Comparison of ENCODE assay signal across 22 mouse cellular contexts in the genomic region with DNA sequence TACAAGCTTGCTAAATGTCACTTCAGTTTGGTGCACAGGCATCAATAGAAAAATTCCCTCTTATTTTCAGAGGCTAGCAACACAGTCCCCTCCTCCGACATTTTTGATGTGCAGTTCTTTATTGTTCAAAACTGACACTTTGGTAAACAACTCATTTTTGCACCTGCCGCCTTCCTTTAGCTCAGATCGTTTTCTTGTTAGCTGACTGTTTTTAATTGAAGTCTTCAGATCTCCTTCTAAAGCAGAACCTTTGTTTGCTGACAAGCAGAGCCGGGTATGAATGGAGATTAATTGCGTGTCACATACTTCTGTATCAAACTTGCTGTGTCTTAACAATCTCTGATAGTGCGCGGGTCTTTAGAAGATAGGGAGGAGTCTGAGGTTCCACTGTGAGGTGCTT. TPM values are rescaled to one million over a fixed set of nuclear protein-coding genes. Genes with fewer than 3 reads are reported as not detected.
A peak's percentile ranks its signal among the peaks of the same experiment; 100 is the strongest.
DNase-seq lines count a peak whose midpoint lies in the region; ATAC-seq lines count a peak whose summit lies in the region.
"Had no signal": no experiment of that assay in that cellular context is flagged by ENCODE, and none has a peak within 500 bp of the region (broad histone marks: within the 10 kb centered on the region; RNA-seq: fewer than 3 reads in every experiment).

No protein-coding gene starts in this region.

- H3K36me3 ChIP-seq in heart, embryonic 13.5 days = no peaks in the 10 kb centered on the region
- H3K36me3 ChIP-seq in midbrain, embryonic 11.5 days (ENCODE audit: control insufficient read depth, insufficient read depth, low read length) = no peaks in the 10 kb centered on the region
- H3K36me3 ChIP-seq in midbrain, embryonic 14.5 days (ENCODE audit: control insufficient read depth, insufficient read depth, low read length) = no peaks in the 10 kb centered on the region
- H3K36me3 ChIP-seq: embryonic facial prominence, embryonic 13.5 days; limb, embryonic 10.5 days; liver, embryonic 15.5 days; lung, embryonic 15.5 days had no signal

- no peak for DNase-seq in heart, adult 9 months (ENCODE audit: low spot score in 2 of 2)
- DNase-seq in midbrain, embryonic 11.5 days (ENCODE audit: low spot score, missing footprints) = peak; percentile 76
- DNase-seq in midbrain, embryonic 14.5 days = no peak
- peak; percentile 30 for DNase-seq in thymus, postnatal 14 days
- DNase-seq in thymus, adult 18-20 months = no peak
- no peak for DNase-seq in gastrocnemius, adult 8-10 months (ENCODE audit: low spot score in 2 of 2)
- DNase-seq: adrenal gland, postnatal 10 days; cerebellum, adult 8-10 months; cerebellum, postnatal 36 days; heart, postnatal 10 days; kidney, adult 18-20 months; kidney, postnatal 4 days; liver; lung, postnatal 4 days; right cerebral cortex, postnatal 25 days had no signal

- peaks cover 64% of the 10 kb centered on the region for H3K27me3 ChIP-seq in heart, embryonic 13.5 days (replicated peaks)
- peaks cover 15% of the 10 kb centered on the region; the same call in 1 of the 2 replicates for H3K27me3 ChIP-seq in midbrain, embryonic 11.5 days (ENCODE audit: control insufficient read depth, insufficient read depth, low read length)
- H3K27me3 ChIP-seq in midbrain, embryonic 14.5 days (ENCODE audit: control insufficient read depth, insufficient read depth, low read length) = peaks cover 4% of the 10 kb centered on the region; the same call in 1 of the 2 replicates

- H3K4me2 ChIP-seq in heart, embryonic 13.5 days = 0 out of 2 replicates have a peak overlapping the region, but pooled peaks have one; percentile 9
- H3K4me2 ChIP-seq in midbrain, embryonic 11.5 days = no peak overlapping the region
- no peak overlapping the region for H3K4me2 ChIP-seq in midbrain, embryonic 14.5 days (ENCODE audit: low read length)
- H3K4me2 ChIP-seq: embryonic facial prominence, embryonic 13.5 days; liver, embryonic 15.5 days; lung, embryonic 15.5 days had no signal

- H3K9me3 ChIP-seq in heart, embryonic 13.5 days = no peaks in the 10 kb centered on the region
- H3K9me3 ChIP-seq in midbrain, embryonic 11.5 days (ENCODE audit: control insufficient read depth, low read length) = no peaks in the 10 kb centered on the region
- no peaks in the 10 kb centered on the region for H3K9me3 ChIP-seq in midbrain, embryonic 14.5 days (ENCODE audit: control insufficient read depth, low read length)
- H3K9me3 ChIP-seq: embryonic facial prominence, embryonic 13.5 days; limb, embryonic 10.5 days; liver, embryonic 15.5 days; lung, embryonic 15.5 days had no signal

- H3K9ac ChIP-seq in heart, embryonic 13.5 days = no peak overlapping the region
- H3K9ac ChIP-seq in midbrain, embryonic 11.5 days (ENCODE audit: low read length) = no peak overlapping the region
- no peak overlapping the region for H3K9ac ChIP-seq in midbrain, embryonic 14.5 days (replicated peaks; ENCODE audit: low read length)
- H3K9ac ChIP-seq: embryonic facial prominence, embryonic 13.5 days; liver, embryonic 15.5 days; lung, embryonic 15.5 days had no signal

- no peak for ATAC-seq in heart, embryonic 13.5 days (ENCODE audit: extremely low read depth, insufficient number of reproducible peaks, low FRiP score, low TSS enrichment)
- ATAC-seq in midbrain, embryonic 11.5 days (ENCODE audit: low FRiP score) = no peak
- ATAC-seq in midbrain, embryonic 14.5 days (ENCODE audit: low FRiP score, low TSS enrichment) = no peak

- H3K4me1 ChIP-seq in heart, embryonic 13.5 days = peaks cover 30% of the 10 kb centered on the region
- H3K4me1 ChIP-seq in midbrain, embryonic 11.5 days (ENCODE audit: control insufficient read depth, insufficient read depth, low read length) = peaks cover 18% of the 10 kb centered on the region
- H3K4me1 ChIP-seq in midbrain, embryonic 14.5 days (ENCODE audit: control insufficient read depth, insufficient read depth, low read length) = peaks cover 34% of the 10 kb centered on the region

- H3K27ac ChIP-seq in heart, embryonic 13.5 days (replicated peaks) = no peak overlapping the region
- no peak overlapping the region for H3K27ac ChIP-seq in midbrain, embryonic 11.5 days (ENCODE audit: low read depth, low read length)
- H3K27ac ChIP-seq in midbrain, embryonic 14.5 days (replicated peaks; ENCODE audit: low read depth, low read length) = no peak overlapping the region
- H3K27ac ChIP-seq: embryonic facial prominence, embryonic 13.5 days; limb, embryonic 10.5 days; liver, embryonic 15.5 days; lung, embryonic 15.5 days had no signal

- WGBS in heart, embryonic 13.5 days = 49% methylated on average over 7 of the region's 7 CpGs
- 60% methylated on average over 7 of the region's 7 CpGs for WGBS in midbrain, embryonic 11.5 days
- WGBS in midbrain, embryonic 14.5 days = 27% methylated on average over 7 of the region's 7 CpGs

- H3K4me3 ChIP-seq in heart, embryonic 13.5 days = no peak overlapping the region
- H3K4me3 ChIP-seq in midbrain, embryonic 11.5 days (ENCODE audit: low read depth, low read length) = no peak overlapping the region
- no peak overlapping the region for H3K4me3 ChIP-seq in midbrain, embryonic 14.5 days (replicated peaks; ENCODE audit: low read depth, low read length)
- H3K4me3 ChIP-seq: embryonic facial prominence, embryonic 13.5 days; erythroblast, embryonic 14.5 days; limb, embryonic 10.5 days; liver, embryonic 15.5 days; lung, embryonic 15.5 days had no signal

RNA-seq across cellular contexts. Expression of gene Skap1, which starts 2.0 kb away (rescaled TPM):
- polyA plus RNA-seq in heart, embryonic 13.5 days (2015; fragmentation: Nextera tagmentation; extraction: Ambion mirVana) = 0.33 and 1.1 TPM in 2 replicates
- polyA plus RNA-seq in midbrain, embryonic 11.5 days (2014; fragmentation: Nextera tagmentation; extraction: Ambion mirVana) = 1.2 and 1.3 TPM in 2 replicates
- polyA plus RNA-seq in midbrain, embryonic 14.5 days (2014; fragmentation: Nextera tagmentation; extraction: Ambion mirVana) = 2.9 and 3.9 TPM in 2 replicates
- under 1 TPM in 1 of 4 experiments, not detected in 3; 0.40 TPM for total RNA-seq in gastrocnemius, adult 8-10 months (2022)
- total RNA-seq: gastrocnemius, adult 18-20 months had no signal
- polyA plus RNA-seq: erythroblast, embryonic 14.5 days had no signal

Comparison
In these comparisons a context has a peak if more than half of its experiments do, and no peak if none do; other contexts are left out.
1. DNase-seq: peak in midbrain, embryonic 11.5 days (single experiment) and thymus, postnatal 14 days (single experiment); none in heart, adult 9 months (0 of 2), midbrain, embryonic 14.5 days (single experiment), thymus, adult 18-20 months (0 of 2) and gastrocnemius, adult 8-10 months (0 of 2).